Mouse (Mus musculus) heart, postnatal 10 days (tissue): ENCODE measurements around the gene Ggcx. TPM values are rescaled to one million over a fixed set of nuclear protein-coding genes. Genes with fewer than 3 reads are reported as not detected.
A peak's percentile ranks its signal among the peaks of the same experiment; 100 is the strongest.

Source experiments
- DNase-seq, 2 experiments: peaks; one replicate each; pipeline ENCODE4 v3.0.0; 2021
- intact Hi-C: fragments of 180-260 bp; cut with DNase I; formaldehyde crosslinking; loops from one replicate; pipeline ENCODE4 v1.15.1; 2025
- total RNA-seq, 2 experiments: library from RNA; stranded (reverse); gene quantifications; 2 replicates each; pipeline ENCODE4 v1.2.3; 2021

Ggcx gene
- total RNA-seq, 2 experiments from 2014 or later, result 24.5 to 27.7 TPM

DNA sequence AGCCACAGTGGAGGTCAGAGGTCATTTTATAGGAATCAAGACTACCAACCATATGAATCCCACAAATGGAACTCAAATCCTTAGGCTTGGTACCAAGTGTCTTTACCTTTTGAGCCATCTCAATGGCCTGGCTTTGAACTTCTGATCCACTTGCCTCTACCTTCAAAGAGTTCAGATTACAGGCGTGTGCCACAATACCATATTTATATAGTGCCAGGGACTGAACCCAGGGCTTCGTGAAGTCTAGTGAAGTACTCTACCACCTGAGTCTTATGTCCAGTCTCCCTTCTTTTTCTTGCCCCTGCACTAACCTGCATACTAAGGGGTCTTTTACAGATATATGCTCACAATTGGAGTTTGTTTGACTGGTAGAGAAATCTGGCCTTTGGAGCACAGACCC lies 27.5 kb upstream of the Ggcx start:
- intact Hi-C loops, result no loop called here
- no peak for DNase-seq

DNA sequence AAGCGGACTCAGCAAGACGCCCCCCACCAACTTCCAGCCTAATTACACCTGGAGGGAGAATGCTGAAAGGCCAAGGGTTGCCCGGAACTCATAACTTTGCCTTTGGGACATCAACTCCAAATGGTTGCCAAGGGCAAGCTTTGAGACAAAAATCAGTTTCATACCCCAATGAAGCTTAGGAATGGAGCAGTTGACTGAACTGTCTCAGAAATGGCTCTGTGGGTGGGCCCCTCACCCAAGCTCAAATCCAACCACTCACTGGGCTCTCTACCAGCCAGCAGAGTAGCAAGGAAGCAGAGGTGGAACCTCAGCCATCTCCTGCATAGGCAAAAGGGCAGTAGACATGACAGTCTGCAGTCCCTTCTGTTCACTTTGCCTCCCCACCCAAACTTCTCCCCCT lies 26.3 kb upstream of the Ggcx start:
- DNase-seq, result no peak
- intact Hi-C loops, result no loop called here

DNA sequence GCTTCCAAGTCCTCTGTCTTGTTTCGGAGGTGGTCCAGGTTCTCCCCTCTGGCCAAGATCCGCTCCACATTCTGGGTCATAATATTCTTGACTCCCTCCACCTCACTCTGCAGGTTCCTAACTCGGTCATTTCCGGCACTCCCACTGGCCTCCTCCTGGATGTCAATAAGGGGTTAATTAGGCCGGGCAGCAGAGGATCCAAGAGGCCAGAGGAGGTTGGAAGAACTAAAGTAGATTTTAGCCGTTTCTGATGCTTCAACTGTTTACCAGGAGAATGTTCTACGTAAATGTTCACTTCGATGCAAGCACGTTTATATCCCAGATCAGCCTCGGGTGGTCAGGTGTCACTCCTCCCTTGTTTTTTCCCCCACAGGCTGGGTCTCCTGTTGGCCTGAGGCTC lies 25.8 kb upstream of the Ggcx start:
- DNase-seq, result no peak
- intact Hi-C loops, result no loop called here

DNA sequence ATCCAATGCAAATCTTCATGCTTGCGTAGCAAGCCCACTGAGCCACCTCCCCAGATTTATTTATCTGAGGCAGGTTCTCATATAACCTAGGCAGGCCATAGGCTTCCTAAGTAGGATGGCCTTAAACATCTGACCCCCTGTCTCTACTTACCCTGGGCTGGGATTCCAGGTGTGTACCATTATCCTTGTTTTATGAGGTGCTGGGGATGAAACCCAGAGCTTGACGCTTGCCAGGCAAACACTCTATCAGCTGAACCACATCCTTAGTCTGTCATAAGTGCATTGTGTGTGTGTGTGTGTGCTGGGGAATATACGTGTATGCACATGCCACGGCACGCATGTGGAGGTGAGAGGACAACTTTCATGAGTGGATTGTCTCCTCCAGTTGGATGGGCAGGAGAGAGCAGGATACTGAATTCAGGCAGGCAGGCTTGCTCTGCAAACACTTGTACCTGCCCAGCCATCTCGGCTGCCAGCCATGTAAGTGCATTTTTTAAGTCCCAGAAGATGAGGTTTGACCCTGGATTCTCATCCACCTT lies 25.2 kb upstream of the Ggcx start:
- no peak for DNase-seq
- intact Hi-C loops, result no loop called here

DNA sequence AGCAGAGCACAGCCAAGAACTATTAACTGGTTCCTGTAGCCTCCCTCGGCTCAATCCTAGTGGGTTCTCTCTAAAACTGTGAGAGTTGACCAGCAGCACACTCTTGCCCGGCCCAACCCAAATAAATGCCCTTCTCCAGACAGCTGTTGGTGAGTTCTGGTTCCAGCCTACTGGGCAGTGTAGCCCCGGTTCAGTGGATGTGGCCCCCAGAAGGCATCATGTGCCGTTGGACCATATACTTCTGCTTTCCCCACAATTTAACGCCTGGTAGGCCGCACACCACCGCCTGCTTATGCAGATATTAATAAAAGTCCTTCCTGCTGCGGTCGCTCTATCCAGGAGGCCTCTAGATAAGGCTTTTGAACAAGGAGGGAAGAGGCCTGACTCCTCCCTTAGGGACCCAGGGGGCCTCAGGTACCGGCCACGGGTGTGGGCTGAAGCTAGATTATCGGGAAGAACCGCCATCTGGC lies 24.6 kb upstream of the Ggcx start:
- intact Hi-C loops, result no loop called here
- no peak for DNase-seq

DNA sequence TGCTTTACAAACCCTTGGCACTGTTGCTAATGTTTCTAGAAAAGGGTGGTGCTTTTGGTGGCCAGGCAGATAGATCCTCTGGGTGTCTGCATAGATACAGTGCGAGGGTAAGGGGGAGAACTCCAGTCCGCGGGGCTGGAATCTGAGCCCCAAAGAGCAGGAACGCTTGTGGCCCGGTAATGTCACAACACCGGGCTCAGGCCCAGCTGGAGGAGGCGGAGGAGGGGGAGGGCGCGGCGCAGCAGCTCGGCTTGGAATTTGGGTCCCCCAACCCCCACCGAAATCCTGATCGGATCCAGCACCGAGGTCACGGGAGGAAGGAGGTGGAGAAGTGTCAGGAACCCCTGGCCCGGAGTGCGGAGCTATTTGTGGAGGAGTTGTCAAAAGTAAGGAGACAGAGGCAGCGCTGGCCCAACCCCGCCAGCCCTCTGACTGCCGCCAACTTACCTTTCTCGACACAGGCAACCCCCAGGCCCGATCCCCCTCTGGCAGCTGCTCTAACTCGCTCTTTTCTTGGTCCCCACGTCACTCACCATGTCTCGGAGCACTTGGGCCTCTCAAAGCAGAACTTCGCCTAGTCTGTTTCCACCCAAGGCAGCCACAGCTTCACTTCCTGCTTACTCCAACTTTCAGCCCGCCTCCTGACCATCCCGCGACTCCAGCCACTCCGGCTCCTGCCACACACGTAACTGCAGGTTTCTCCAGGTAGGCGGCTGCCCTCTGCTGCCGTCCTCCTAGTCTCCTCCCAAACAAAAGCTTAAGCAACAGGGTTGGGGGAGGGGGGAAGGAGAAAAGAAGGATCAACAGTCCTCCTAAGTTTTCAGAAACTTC lies 24.0 kb upstream of the Ggcx start, which contains the start of gene Vamp8:
Gene Vamp8 (minus strand): TSS at position 763 of the 831 bp plus-strand sequence.
- DNase-seq, result peak; percentile 94
- intact Hi-C loops, result loop anchor here (5.0 kb wide), 1 partner anchor 108 kb away; no protein-coding TSS in a partner anchor

DNA sequence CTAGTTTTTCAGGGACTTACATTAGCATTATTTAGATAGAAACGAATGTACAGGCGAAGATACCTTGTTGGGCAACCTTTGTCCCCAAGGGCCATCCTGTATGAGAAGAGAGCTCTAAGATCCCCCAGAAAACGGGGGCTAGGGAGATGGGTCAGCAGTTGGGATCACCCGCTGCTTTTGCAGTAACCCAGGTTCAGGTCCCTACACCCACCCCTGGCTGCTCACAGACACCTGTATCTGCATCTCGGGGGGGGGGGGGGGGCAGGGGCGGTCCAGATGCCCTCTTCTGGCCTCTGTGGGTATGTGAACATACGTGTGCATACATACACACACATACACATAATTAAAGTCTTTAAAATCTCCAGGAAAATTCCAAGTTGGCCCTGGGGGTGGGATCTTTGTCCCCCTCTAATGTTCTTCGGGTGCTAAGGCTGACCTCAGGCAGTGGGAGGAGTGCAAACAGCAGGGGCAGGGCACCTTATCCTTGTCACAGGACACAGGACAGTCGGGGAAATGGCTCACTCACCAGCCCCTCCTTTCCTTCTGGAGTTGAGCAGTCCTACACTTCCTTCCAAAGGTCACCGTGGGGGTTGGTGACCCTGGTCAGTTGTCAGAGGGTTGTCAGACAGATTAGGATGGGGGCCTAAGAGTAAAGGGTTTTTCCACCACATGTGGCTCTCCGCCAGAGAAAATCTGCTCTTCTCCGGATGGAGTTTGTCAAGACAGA lies 23.1 kb upstream of the Ggcx start:
- intact Hi-C loops, result loop anchor here (5.0 kb wide), 1 partner anchor 109 kb away; no protein-coding TSS in a partner anchor
- peak; percentile 77 to 80 for DNase-seq

DNA sequence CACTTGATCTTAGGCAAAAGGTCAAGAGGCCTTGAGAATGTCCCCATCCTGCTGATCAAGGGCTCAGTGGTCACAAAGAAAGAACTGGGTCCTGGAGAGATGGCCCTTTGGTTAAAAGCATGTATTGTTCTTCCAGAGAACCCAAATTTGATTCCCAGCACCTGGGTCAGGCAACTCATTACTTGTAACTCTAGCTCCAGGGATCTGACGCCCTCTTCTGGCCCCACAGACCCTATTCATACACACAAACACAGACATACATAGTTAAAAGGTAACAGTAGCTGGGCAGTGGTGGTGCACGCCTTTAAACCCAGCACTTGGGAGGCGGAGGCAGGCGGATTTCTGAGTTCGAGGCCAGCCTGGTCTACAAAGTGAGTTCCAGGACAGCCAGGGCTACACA lies 21.8 kb upstream of the Ggcx start:
- DNase-seq, result no peak
- intact Hi-C loops, result loop anchor here (5.0 kb wide), 1 partner anchor 110 kb away; no protein-coding TSS in a partner anchor

DNA sequence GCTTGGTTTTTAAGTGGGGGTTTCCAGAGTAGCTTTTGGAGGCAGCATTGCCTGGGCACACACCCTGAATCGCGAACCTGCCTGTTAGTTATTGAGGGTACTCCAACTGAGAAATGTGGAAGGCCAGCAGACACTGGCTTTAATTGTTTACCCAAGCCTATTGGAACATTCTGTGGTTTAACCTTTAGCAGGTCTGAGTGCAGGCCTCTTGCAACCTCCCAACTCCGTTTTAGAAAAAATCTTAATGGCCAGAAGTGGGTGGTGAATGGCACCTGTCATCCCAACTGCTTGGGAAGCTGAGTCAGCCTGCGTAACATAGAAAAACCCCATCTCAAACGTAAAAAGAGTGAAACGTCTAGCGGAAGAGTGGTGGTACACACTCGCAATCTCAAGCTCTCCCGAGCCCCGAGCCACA lies 17.3 kb upstream of the Ggcx start:
- no peak for DNase-seq
- intact Hi-C loops, result no loop called here

DNA sequence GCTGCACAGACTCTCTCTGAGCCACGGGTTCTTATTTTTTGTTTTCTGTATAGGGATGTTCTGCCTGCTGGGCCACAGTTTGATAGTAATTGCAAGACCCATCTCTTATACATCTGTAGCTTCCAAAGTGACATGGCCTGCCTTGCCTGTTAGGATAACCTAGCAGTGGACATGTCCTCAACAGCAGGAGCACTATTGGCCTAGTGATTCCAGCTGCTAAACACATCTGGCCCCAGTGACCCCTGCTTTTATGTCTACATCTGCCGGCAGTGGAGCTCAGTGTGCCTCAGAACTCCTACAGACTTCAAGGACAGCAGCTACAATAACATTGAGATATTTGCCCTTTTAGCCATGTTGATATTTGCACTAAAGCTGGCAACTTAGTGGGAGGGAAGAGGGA lies 14.1 kb upstream of the Ggcx start:
- intact Hi-C loops, result no loop called here
- no peak for DNase-seq

DNA sequence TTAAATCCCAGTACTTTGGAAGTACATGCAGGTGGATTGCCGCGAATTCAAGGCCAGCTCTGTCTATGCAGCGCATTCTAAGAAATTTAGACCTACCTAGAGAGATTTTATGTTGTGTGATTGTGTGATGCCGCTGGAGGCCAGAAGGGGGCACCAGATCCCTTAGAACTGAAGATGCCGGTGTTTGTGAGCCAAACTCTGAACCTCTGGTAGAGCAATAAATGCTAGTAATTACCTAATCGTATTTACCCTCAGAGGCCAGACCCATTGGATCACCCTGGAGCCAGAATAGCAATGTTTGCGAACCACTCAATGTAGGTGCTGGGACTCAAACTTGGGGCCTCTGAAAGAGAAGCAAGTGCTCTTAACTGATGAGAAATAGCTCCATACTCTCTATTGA lies 12.2 kb upstream of the Ggcx start:
- DNase-seq, result peak; percentile 78 to 88
- intact Hi-C loops, result no loop called here

DNA sequence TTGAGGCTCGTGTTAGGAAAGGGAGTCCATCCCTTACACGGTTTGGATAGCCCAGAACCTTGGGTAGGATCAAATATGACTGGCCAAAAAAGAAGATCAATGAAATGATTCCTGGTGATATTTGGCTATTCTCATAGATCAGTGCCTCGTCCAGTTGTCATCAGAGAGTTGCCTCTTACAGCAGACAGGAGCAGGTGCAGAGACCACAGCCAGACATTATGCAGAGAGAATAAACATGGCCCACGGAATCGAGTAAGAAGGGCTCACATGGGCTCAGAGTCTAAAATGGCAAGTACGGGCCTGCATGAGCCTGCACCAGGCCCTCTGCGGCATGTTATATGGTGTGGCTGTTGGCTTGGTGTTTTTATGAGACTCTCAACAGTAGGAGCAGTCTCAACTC lies 8.8 kb upstream of the Ggcx start:
- intact Hi-C loops, result loop anchor here (5.0 kb wide), 2 partner anchors 43 to 123 kb away; no protein-coding TSS in a partner anchor
- no peak for DNase-seq

DNA sequence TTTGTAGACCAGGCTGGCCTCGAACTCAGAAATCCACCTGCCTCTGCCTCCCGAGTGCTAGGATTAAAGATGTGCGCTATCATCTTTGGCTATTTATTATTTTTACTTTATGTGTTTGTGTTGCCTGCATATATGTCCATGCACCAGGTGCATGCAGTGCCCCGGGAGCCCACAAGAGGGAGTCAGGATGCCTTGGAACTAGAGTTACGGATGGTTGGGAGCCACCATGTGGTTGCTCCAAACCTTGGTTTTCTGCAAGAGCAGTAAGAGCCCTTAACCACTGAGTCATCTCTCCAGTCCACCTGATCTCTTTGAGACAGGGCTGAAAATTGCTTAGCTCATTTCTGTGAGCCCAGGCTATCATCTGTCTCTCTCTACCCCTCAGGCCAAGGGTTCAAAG lies 7.0 kb upstream of the Ggcx start:
- DNase-seq, result peak; percentile 87 to 92
- intact Hi-C loops, result loop anchor here (1.0 to 5.0 kb wide), 3 partner anchors 45 to 159 kb away; no protein-coding TSS in a partner anchor

DNA sequence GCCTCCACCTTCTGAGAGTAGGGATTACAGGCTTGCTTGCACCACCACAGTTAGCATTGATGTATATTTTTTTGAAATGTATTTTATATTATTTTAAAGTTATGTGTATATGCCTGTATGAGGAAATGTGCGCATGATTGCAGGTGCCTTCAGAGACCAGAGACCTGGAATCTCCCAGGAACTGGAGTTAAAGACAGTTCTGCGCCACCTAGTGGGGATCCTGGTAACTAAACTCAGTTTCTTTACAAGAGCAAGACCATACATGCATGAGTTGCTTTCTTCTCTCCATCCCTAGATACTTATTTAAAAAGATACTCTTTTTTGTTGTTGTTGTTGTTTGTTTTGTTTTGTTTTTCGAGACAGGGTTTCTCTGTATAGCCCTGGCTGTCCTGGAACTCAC lies 4.5 kb upstream of the Ggcx start:
- intact Hi-C loops, result loop anchor here (5.0 kb wide), 2 partner anchors 47 to 127 kb away; no protein-coding TSS in a partner anchor
- peak; percentile 55 to 79 for DNase-seq

DNA sequence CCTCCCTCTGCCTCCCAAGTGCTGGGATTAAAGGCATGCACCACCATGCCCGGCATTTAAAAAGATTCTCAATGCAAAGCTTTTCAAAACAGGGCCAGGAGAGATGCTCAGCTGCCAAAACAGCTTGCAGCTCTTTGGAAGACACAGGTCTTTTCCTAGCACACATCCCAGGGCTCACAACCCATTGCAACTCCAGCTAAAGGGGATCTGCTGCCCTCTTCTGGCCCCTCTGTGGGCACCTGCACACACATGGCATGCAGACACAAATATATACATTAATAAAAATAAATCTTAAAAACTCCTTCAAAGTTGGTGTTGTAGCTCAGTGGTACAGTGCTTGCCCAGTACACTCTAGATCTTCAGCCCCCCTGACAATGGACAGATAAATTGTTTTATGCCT lies 4.1 kb upstream of the Ggcx start:
- intact Hi-C loops, result no loop called here
- DNase-seq, result no peak

DNA sequence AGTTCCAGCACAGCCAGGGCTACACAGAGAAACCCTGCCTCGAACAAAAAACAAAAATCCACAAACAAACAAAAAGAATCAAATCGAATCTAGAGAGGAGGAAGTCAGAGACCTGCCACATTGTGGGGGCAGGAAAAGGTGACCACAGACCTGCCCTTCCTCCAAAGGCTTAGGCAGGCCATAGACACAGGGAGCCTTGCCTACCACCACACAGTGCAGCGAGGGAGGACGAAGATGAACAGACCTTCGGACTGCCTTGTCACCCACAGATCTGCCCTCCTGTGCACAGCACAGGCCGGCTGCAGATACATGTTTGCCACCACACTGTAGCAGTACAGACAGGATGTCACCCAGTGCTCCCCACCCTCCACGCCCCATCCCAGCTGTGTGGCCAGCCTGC lies 3.6 kb upstream of the Ggcx start:
- DNase-seq, result no peak
- intact Hi-C loops, result no loop called here

DNA sequence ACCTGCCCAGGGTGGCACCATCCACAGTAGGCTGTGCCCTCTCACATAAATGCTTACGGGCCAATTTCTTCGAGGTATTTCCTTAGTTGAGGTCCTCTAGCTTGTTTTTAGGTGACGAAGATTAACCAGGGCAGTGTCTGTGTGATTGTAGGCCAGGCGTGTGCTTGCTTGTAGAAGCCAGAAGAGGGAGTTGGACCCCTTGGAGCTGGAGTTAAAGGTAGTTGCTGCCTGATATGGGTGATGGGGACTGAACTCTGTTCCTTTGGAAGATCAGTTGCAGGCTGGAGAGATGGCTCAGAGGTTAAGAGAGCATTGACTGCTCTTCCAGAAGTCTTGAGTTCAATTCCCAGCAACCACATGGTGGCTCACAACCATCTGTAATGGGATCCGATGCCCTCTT lies 1.1 kb downstream of the Ggcx start:
- DNase-seq, result no peak
- intact Hi-C loops, result no loop called here

DNA sequence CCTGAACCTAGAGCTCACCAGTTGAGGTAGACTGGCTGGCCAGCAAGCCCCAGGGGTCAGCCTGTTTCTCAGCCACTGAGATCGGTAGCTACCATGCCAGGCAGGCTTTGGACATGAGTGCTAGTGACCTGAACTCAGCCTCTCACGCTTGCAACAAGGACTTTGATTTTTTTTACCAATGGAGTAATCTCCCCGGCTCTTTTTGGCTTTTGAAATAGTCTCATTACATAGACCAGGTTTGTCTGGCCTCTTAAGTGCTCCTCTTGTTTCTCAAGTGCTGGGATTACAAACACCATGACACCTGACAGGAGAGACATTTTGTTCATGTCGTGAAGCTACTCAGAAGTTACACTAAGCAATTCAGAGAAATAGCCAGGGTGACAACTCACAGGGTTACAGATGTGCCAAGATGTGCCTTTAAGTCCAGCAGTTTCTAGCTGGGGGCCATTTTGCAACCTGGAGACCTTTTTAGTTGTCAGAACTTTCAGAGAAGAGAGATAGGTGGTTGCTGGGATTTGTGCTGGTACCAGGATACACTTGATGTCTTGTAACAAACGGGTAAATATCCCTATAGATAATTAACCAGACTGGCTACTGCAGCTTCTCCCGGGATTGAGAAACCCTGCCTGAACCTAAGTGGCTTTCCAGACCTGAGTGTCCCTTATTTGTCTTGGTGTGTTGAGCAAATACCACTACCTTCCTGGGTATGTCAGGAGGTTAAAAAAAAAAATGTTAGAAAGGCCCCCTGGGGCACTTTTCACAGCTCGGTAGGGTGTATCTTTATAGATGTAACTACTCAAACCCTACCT lies 2.1 kb downstream of the Ggcx start:
- intact Hi-C loops, result no loop called here
- DNase-seq, result no peak

DNA sequence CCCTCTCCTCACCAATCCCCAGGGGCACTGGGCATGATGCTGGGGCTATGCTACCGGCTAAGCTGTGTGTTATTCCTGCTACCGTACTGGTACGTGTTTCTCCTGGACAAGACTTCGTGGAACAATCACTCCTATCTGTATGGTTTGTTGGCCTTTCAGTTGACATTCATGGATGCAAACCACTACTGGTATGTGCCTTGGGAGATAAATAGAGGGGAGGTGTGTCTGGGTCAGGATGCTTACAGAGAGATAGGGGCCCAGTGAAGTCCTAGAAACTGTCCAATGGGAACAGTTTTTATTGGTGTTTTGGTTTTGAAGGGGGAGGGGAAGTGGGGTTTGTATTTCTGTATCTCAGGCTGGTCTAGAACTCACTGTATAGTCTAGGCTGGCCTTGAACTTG lies 4.2 kb downstream of the Ggcx start:
- intact Hi-C loops, result no loop called here
- no peak for DNase-seq

DNA sequence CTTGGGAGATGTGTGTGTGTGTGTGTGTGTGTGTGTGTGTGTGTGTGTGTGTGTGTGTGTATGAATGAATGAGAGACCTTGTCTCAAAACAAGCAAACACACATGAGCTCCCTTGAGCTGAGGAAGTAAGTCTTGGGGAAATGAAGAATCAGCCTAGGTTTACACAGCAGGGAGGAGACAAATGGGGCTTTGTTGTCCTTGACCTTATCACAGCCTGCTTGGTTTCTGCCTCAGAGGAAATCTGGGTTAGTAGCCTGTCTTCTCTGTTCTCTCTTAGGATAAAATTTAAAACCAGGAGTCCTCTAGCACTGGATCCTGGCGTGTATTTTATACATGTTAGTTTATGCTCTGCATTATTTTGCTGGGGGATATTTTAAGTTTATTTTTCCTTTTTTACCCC lies 5.7 kb downstream of the Ggcx start:
- no peak for DNase-seq

More for the DNA sequence above, 5.7 kb downstream of the Ggcx start:
- intact Hi-C loops, result loop anchor here (10.0 kb wide), 1 partner anchor 415 kb away; no protein-coding TSS in a partner anchor
